Mouse (Mus musculus) A20 (cell line): ENCODE measurements around the gene Dync1i1.
A peak's percentile ranks its signal among the peaks of the same experiment; 100 is the strongest.

Source experiments
- DNase-seq: peaks from one replicate; pipeline ENCODE4 v3.0.0-alpha.2; 2011; ENCODE audit warnings: low read depth, low spot score

Gene Dync1i1

GRCm38 (mm10) chr6:5855526-5855925 lies 130.1 kb downstream of the Dync1i1 start:
- DNase-seq: no peak

DNA sequence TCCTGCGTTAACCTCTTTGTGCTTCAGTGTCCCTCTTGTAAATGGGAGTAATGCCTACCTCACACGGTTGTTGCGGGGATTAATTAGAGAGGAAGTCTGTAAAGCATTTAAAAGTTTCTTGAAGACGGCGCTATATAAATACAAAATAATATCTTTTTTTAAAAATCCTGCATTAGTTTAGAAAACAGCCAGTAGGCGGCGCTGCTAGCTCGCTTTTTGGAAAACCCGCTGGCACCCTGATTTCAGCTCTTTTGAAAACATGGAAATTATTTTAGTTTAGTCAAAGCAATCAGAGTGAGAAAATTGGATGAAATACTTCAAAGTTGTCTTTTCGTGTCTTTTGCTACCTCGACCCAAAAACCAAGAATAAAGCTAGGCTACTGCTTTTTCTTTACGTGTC lies 132.9 kb downstream of the Dync1i1 start:
- peak; percentile 40 for DNase-seq

- no peak for DNase-seq
These were observed 133.6 kb downstream of the Dync1i1 start for GRCm38 (mm10) chr6:5858901-5859598.

GRCm38 (mm10) chr6:5859630-5860029 lies 134.2 kb downstream of the Dync1i1 start:
- no peak for DNase-seq

GRCm38 (mm10) chr6:5866091-5866490 lies 140.7 kb downstream of the Dync1i1 start:
- no peak for DNase-seq

- DNase-seq: no peak
These were observed 141.8 kb downstream of the Dync1i1 start for GRCm38 (mm10) chr6:5867221-5867620.

DNA sequence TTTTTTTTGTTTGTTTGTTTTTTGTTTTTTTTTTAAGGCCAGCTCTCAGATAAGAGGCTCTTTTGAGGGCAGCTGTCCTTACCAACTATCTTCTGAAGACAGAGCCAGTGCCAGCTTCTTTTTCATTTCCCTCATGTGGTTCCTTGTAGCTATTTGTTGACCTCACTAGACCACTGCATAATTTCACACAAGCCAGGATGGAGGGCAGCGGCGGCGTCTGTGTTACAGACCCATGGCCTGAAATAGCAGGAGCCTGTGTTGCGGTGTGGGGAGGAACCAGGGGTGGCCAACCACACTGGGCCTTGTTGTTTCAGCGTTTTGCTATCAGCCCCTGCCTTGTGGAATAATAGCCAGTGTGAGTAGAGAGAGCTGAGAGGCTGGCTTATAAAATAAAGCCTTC lies 145.6 kb downstream of the Dync1i1 start:
- no peak for DNase-seq

GRCm38 (mm10) chr6:5871581-5872298 lies 146.3 kb downstream of the Dync1i1 start:
- no peak for DNase-seq

GRCm38 (mm10) chr6:5889341-5889740 lies 163.9 kb downstream of the Dync1i1 start:
- no peak for DNase-seq

- no peak for DNase-seq
These were observed 185.9 kb downstream of the Dync1i1 start for GRCm38 (mm10) chr6:5911295-5911694.

- no peak for DNase-seq
These were observed 189.6 kb downstream of the Dync1i1 start for GRCm38 (mm10) chr6:5915028-5915427.

- DNase-seq: no peak
These were observed 195.2 kb downstream of the Dync1i1 start for GRCm38 (mm10) chr6:5920670-5921069.

DNA sequence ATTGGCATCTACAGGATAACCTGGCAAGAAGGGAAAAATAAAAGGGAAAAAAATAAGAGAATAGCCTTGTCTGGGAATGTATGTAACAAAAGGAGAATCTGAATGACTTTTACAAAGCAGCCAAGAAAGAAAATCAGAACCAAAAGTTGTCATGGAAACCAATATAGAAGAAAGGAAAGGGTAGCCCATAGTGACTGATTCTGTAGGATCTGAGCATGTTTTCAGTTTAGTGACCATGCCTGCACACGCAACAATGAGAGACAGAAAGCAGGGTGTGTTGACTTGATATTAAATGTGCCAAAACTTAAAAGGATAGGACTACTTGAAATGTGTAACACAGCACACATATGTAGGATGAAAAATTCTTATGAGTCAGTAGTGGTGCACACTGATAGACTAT lies 197.2 kb downstream of the Dync1i1 start:
- DNase-seq: no peak

- DNase-seq: no peak
These were observed 197.7 kb downstream of the Dync1i1 start for GRCm38 (mm10) chr6:5923148-5923547.

GRCm38 (mm10) chr6:5930140-5930539 lies 204.7 kb downstream of the Dync1i1 start:
- DNase-seq: no peak

- DNase-seq: no peak
These were observed 210.3 kb downstream of the Dync1i1 start for GRCm38 (mm10) chr6:5935587-5936353.

GRCm38 (mm10) chr6:5949812-5950392 lies 224.5 kb downstream of the Dync1i1 start:
- no peak for DNase-seq

DNA sequence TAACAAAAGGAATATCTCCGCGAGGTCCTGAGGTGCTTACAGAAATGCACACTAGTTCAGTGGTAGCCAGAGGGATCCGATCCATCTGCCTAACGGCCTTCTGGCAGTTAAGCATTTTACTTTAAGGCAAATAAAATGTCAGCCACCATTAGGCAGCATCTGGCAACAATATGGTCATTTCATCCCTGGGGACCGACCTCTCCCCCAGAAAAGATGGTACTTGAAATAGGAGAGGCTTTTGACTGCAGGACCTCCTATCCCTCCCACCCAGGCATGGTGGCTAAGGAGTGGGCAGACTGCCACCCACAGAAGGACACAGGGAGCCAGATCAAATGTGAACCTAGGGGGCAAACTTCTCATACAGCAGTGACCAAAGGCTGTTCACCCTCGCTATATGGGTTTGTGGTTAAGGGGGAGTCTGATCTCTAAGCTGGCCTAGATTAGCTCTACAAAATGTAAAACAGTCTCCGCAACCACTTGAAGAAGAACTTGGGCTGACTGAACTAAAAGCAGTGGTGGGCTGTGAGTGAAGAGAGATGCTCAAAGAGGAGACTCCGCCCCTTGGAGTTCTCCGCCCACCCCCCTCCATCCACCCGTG lies 231.0 kb downstream of the Dync1i1 start:
- no peak for DNase-seq

- DNase-seq: no peak
These were observed 235.3 kb downstream of the Dync1i1 start for GRCm38 (mm10) chr6:5960728-5961127.

- no peak for DNase-seq
These were observed 236.5 kb downstream of the Dync1i1 start for GRCm38 (mm10) chr6:5961960-5962359.

DNA sequence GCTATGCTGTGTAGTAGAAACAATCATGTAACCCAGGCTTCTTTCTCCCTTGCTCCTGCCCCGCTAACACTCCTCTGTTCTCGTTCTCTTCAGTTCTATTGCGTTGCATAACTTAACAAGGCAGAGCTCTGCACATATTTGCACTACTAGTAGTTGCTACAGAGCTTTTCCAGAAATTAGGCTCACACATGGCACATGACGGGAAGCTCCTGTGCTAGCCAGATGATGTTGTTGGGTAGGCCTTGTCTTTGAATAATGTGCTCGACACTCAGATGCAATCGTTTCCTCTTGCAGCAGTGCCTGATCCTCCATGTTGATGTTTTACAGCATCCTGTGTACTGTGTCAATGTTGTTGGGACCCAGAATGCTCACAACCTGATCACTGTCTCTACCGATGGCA lies 240.9 kb downstream of the Dync1i1 start:
- DNase-seq: no peak
